Mouse (Mus musculus) MEL (cell line): Measurements from ENCODE around the gene Svs2. TPM values are rescaled to one million over a fixed set of nuclear protein-coding genes. Genes with fewer than 3 reads are reported as not detected.

Experiments
- DNase-seq: peaks from one replicate; pipeline ENCODE4 v3.0.0; 2011; ENCODE audit warnings: low read depth, low spot score
- H3K27ac ChIP-seq: 2 replicates; pipeline ENCODE4 v1.5.1; 2012; ENCODE audit warnings: low read depth, mild to moderate bottlenecking, control low read depth, low read length, moderate library complexity; ENCODE audit not compliant: control insufficient read depth
- H3K27me3 ChIP-seq, 2 experiments: fragments of 150-350 bp in 1 of 2; sonication (generic) in 1 of 2; 2 replicates each; pipeline ENCODE4 v1.6.1; 2012; ENCODE audit warnings: low read length in 2 of 2, mild to moderate bottlenecking in 2 of 2, improper control_type of control experiment in 1 of 2, moderate library complexity in 1 of 2; ENCODE audit not compliant: insufficient read depth in 2 of 2, control insufficient read depth in 1 of 2
- H3K36me3 ChIP-seq, 2 experiments: 2 replicates each; pipeline ENCODE4 v1.6.1; 2012 to 2014; ENCODE audit warnings: low read length in 2 of 2, improper control_type of control experiment in 1 of 2, inconsistent platforms in 1 of 2, mild to moderate bottlenecking in 1 of 2; ENCODE audit not compliant: insufficient read depth in 2 of 2, control insufficient read depth in 1 of 2
- H3K4me1 ChIP-seq, 2 experiments: fragments of 150-350 bp in 1 of 2; sonication (generic) in 1 of 2; 2 replicates each; pipeline ENCODE4 v1.6.1; 2012; ENCODE audit warnings: low read length in 2 of 2, improper control_type of control experiment in 1 of 2, mild to moderate bottlenecking in 1 of 2; ENCODE audit not compliant: insufficient read depth in 2 of 2, control insufficient read depth in 1 of 2
- H3K4me3 ChIP-seq, 2 experiments: fragments of 150-350 bp in 1 of 2; sonication (generic) in 1 of 2; 2 replicates each; pipeline ENCODE4 v1.5.1; 2012; ENCODE audit warnings: low read depth in 2 of 2, low read length in 2 of 2, mild to moderate bottlenecking in 2 of 2, moderate library complexity in 2 of 2, control low read depth in 1 of 2, improper control_type of control experiment in 1 of 2; ENCODE audit not compliant: control insufficient read depth in 1 of 2, insufficient read depth in 1 of 2
- H3K79me2 ChIP-seq: 2 replicates; pipeline ENCODE4 v1.6.1; 2012; ENCODE audit warnings: mild to moderate bottlenecking, low read length, moderate library complexity; ENCODE audit not compliant: control insufficient read depth, poor library complexity, insufficient read depth
- H3K9ac ChIP-seq: 2 replicates; pipeline ENCODE4 v1.6.1; 2012; ENCODE audit warnings: low read depth, mild to moderate bottlenecking, control low read depth, low read length, moderate library complexity; ENCODE audit not compliant: control insufficient read depth, poor library complexity, severe bottlenecking
- H3K9me3 ChIP-seq: fragments of 150-350 bp; sonication (generic); replicated peaks from 2 replicates; pipeline ENCODE4 v1.6.1; 2012; ENCODE audit warnings: mild to moderate bottlenecking, low read length, improper control_type of control experiment, moderate library complexity; ENCODE audit not compliant: insufficient read depth
- BHLHE40 ChIP-seq: IDR thresholded peaks from 2 replicates; pipeline ENCODE4 v1.6.1; 2012; ENCODE audit warnings: low read depth, mild to moderate bottlenecking, inconsistent platforms, low read length, improper control_type of control experiment, borderline replicate concordance
- CTCF ChIP-seq, 3 experiments: IDR thresholded peaks in 2 of 3; conservative IDR thresholded peaks in 1 of 3; 2 replicates each; pipeline ENCODE4 v1.5.1; 2011 to 2012; ENCODE audit warnings: low read length in 3 of 3, low read depth in 2 of 3, mild to moderate bottlenecking in 2 of 3, improper control_type of control experiment in 1 of 3, inconsistent platforms in 1 of 3, mixed read lengths in 1 of 3, moderate library complexity in 1 of 3; ENCODE audit not compliant: control insufficient read depth in 1 of 3, insufficient read depth in 1 of 3, poor library complexity in 1 of 3, severe bottlenecking in 1 of 3
- E2F4 ChIP-seq: IDR thresholded peaks from 2 replicates; pipeline ENCODE4 v1.6.1; 2011; ENCODE audit warnings: low read depth, low read length, improper control_type of control experiment, borderline replicate concordance
- ETS1 ChIP-seq: IDR thresholded peaks from 2 replicates; pipeline ENCODE4 v1.6.1; 2012; ENCODE audit warnings: low read depth, mild to moderate bottlenecking, inconsistent platforms, low read length, improper control_type of control experiment, moderate library complexity
- GATA1 ChIP-seq: IDR thresholded peaks from 2 replicates; pipeline ENCODE4 v1.6.1; 2011; ENCODE audit warnings: low read depth, low read length, improper control_type of control experiment
- HCFC1 ChIP-seq: IDR thresholded peaks from 2 replicates; pipeline ENCODE4 v1.6.1; 2012; ENCODE audit warnings: low read depth, mild to moderate bottlenecking, inconsistent platforms, low read length, improper control_type of control experiment, moderate library complexity
- JUND ChIP-seq: IDR thresholded peaks from 2 replicates; pipeline ENCODE4 v1.6.1; 2011; ENCODE audit warnings: low read depth, mild to moderate bottlenecking, improper control_type of control experiment, low read length
- KAT2A ChIP-seq: conservative IDR thresholded peaks from 2 replicates; pipeline ENCODE4 v1.6.1; 2012; ENCODE audit warnings: low read depth, low read length, improper control_type of control experiment, inconsistent platforms
- MAFK ChIP-seq: IDR thresholded peaks from 2 replicates; pipeline ENCODE4 v1.6.1; 2011; ENCODE audit warnings: low read depth, mild to moderate bottlenecking, low read length, improper control_type of control experiment, borderline replicate concordance
- MAX ChIP-seq: IDR thresholded peaks from 2 replicates; pipeline ENCODE4 v1.6.1; 2011; ENCODE audit warnings: low read length, improper control_type of control experiment
- MAZ ChIP-seq: IDR thresholded peaks from 2 replicates; pipeline ENCODE4 v1.6.1; 2012; ENCODE audit warnings: low read depth, mild to moderate bottlenecking, inconsistent platforms, low read length, improper control_type of control experiment
- MXI1 ChIP-seq: IDR thresholded peaks from 2 replicates; pipeline ENCODE4 v1.6.1; 2011; ENCODE audit warnings: mild to moderate bottlenecking, low read depth, low read length, improper control_type of control experiment
- MYC ChIP-seq: IDR thresholded peaks from 2 replicates; pipeline ENCODE4 v1.6.1; 2011; ENCODE audit warnings: low read depth, mild to moderate bottlenecking, low read length, improper control_type of control experiment, moderate library complexity
- NRF1 ChIP-seq: IDR thresholded peaks from 2 replicates; pipeline ENCODE4 v1.6.1; 2014; ENCODE audit warnings: low read depth, mild to moderate bottlenecking, inconsistent platforms, low read length, improper control_type of control experiment, moderate library complexity; ENCODE audit not compliant: poor library complexity, insufficient read depth, severe bottlenecking
- POLR2AphosphoS2 ChIP-seq: IDR thresholded peaks from 2 replicates; pipeline ENCODE4 v1.6.1; 2011; ENCODE audit warnings: low read length, improper control_type of control experiment
- POLR2AphosphoS5 ChIP-seq: IDR thresholded peaks from 2 replicates; pipeline ENCODE4 v1.6.1; 2012; ENCODE audit warnings: low read depth, borderline replicate concordance, mild to moderate bottlenecking, inconsistent platforms, low read length, moderate library complexity, mixed read lengths
- RAD21 ChIP-seq: IDR thresholded peaks from 2 replicates; pipeline ENCODE4 v1.6.1; 2011; ENCODE audit warnings: mild to moderate bottlenecking, low read depth, low read length, improper control_type of control experiment
- RCOR1 ChIP-seq: IDR thresholded peaks from 2 replicates; pipeline ENCODE4 v1.6.1; 2012; ENCODE audit warnings: low read depth, mild to moderate bottlenecking, inconsistent platforms, low read length, improper control_type of control experiment
- SIN3A ChIP-seq: IDR thresholded peaks from 2 replicates; pipeline ENCODE4 v1.6.1; 2012; ENCODE audit warnings: low read length, improper control_type of control experiment, inconsistent platforms
- SMC3 ChIP-seq: IDR thresholded peaks from 2 replicates; pipeline ENCODE4 v1.6.1; 2011; ENCODE audit warnings: low read depth, low read length, improper control_type of control experiment
- TAL1 ChIP-seq: IDR thresholded peaks from 2 replicates; pipeline ENCODE4 v1.6.1; 2012; ENCODE audit warnings: mild to moderate bottlenecking, inconsistent platforms, low read length, moderate library complexity, mixed read lengths
- TBP ChIP-seq: IDR thresholded peaks from 2 replicates; pipeline ENCODE4 v1.8.0; 2011; ENCODE audit warnings: low read depth, low read length, improper control_type of control experiment
- TCF12 ChIP-seq: IDR thresholded peaks from 2 replicates; pipeline ENCODE4 v1.6.1; 2014; ENCODE audit warnings: low read depth, mild to moderate bottlenecking, inconsistent platforms, low read length, improper control_type of control experiment, moderate library complexity
- UBTF ChIP-seq: IDR thresholded peaks from 2 replicates; pipeline ENCODE4 v1.6.1; 2012; ENCODE audit warnings: low read depth, mild to moderate bottlenecking, inconsistent platforms, low read length, improper control_type of control experiment, moderate library complexity, borderline replicate concordance; ENCODE audit not compliant: insufficient read depth
- USF1 ChIP-seq: IDR thresholded peaks from 2 replicates; pipeline ENCODE4 v1.6.1; 2014; ENCODE audit warnings: low read depth, mild to moderate bottlenecking, inconsistent platforms, low read length, improper control_type of control experiment, moderate library complexity
- ZC3H11A ChIP-seq: IDR thresholded peaks from 2 replicates; pipeline ENCODE4 v1.6.1; 2012; ENCODE audit warnings: low read depth, mild to moderate bottlenecking, inconsistent platforms, low read length, improper control_type of control experiment
- ZKSCAN1 ChIP-seq: IDR thresholded peaks from 2 replicates; pipeline ENCODE4 v1.6.1; 2012; ENCODE audit warnings: low read depth, mild to moderate bottlenecking, inconsistent platforms, low read length, improper control_type of control experiment, moderate library complexity
- ZMIZ1 ChIP-seq: IDR thresholded peaks from 2 replicates; pipeline ENCODE4 v1.6.1; 2012; ENCODE audit warnings: low read depth, mild to moderate bottlenecking, inconsistent platforms, low read length, improper control_type of control experiment, moderate library complexity
- ZNF384 ChIP-seq: IDR thresholded peaks from 2 replicates; pipeline ENCODE4 v1.6.1; 2012; ENCODE audit warnings: low read depth, mild to moderate bottlenecking, inconsistent platforms, low read length, improper control_type of control experiment
- polyA plus RNA-seq, 2 experiments: library from polyadenylated mRNA; stranded (reverse) in 1 of 2; unstranded in 1 of 2; fragments of >175 nt in 1 of 2; fragments of >200 nt in 1 of 2; gene quantifications; 2 replicates each; pipeline versions ENCODE4 v1.2.1 to v1.2.4; 2012; ENCODE audit warnings: low replicate concordance in 2 of 2, low read depth in 1 of 2; ENCODE audit not compliant: insufficient read length in 2 of 2, insufficient read depth in 1 of 2, missing spikeins in 1 of 2
- total RNA-seq: library from RNA; depleted of rRNA; stranded (reverse); fragments of 300-350 nt; gene quantifications from 2 replicates; pipeline ENCODE4 v1.2.3, GENCODE M21; 2012

The Svs2 gene
- total and polyA plus RNA-seq, 3 experiments: not detected

DNA sequence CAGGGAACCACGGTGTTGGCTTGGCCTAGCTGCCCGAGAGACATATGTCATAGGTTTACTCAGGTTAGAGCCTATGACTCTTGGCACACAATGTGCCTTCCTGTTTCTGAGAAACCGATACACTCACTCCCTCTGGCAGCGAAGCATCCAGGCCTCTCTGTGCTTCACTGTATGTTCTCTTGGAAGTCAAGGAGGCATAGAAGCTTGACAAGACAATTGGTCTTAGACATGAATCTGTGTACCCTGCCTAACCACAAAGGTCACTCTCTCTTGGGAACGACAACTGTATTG, 41.6 kb downstream of the Svs2 start:
- Histone ChIP-seq H3K4me1 (no peaks in the 10 kb centered on the region), H3K27me3 (peaks cover 8 to 13% of the 10 kb centered on the region in 2 experiments), H3K27ac (no peak overlapping the region), H3K79me2 (no peaks in the 10 kb centered on the region), H3K36me3 (no peaks in the 10 kb centered on the region), H3K9ac (no peak overlapping the region), H3K4me3 (no peak overlapping the region), H3K9me3 (no peaks in the 10 kb centered on the region)
- DNase-seq: no peak
- TF ChIP-seq KAT2A: no peak
- TF ChIP-seq BHLHE40: no peak
- TF ChIP-seq MYC: no peak
- TF ChIP-seq GATA1: no peak
- TF ChIP-seq POLR2AphosphoS5: no peak
- no peak for TF ChIP-seq HCFC1
- no peak for TF ChIP-seq MXI1
- TF ChIP-seq JUND: no peak
- TF ChIP-seq SMC3: no peak
- no peak for TF ChIP-seq RAD21
- TF ChIP-seq TCF12: no peak
- no peak for TF ChIP-seq TBP
- TF ChIP-seq ETS1: no peak
- TF ChIP-seq ZKSCAN1: no peak
- no peak for TF ChIP-seq RCOR1
- no peak for TF ChIP-seq MAX
- TF ChIP-seq CTCF (IDR thresholded peaks at IDR 0.05 in 2 of 3, conservative IDR thresholded peaks at IDR 0.05 in 1 of 3; ENCODE audit: control insufficient read depth in 1 of 3, insufficient read depth in 1 of 3, low read depth in 2 of 3, low read length in 3 of 3, poor library complexity in 1 of 3, severe bottlenecking in 1 of 3): no peak
- no peak for TF ChIP-seq POLR2AphosphoS2
- TF ChIP-seq UBTF: no peak

DNA sequence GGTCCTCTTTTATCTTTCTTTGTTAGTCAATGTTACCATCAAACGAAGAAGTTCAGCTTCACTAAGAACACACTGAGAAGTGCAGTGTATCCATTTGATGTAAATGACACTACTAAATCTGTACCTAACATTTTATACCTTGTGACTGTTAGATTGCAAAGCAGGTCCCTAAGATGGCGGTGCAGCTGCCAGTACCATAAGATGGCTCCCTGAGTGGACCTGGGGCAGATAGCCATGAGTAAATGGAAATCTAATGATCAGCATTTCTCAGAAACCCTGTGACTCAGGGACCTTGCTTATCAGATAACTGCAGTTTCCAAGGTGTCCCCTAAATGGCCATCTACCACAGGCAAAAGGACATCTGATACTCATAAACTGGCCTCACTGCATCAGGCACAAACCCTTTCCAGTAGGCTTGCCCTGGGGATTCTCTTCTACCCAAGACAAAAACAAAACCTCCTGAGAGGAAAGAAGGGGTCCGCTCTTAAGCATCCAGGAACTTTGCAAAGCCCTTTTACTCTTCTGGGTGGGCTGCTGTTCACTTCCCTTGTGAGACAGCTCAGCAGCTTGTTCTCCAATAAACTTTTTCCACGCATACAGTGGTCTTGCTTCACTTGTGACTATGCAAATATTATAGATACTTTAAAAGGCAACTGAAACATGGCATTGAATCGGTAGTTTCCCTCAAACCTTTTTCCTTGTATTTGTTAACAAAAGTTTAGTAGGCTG, 42.1 kb downstream of the Svs2 start:
- H3K27ac ChIP-seq: no peak overlapping the region
- TF ChIP-seq ZC3H11A: no peak
- no peak for TF ChIP-seq JUND
- TF ChIP-seq TCF12: no peak
- no peak for TF ChIP-seq MAZ
- no peak for TF ChIP-seq POLR2AphosphoS2
- TF ChIP-seq ZNF384: no peak
- no peak for TF ChIP-seq SIN3A
- no peak for TF ChIP-seq CTCF (IDR thresholded peaks at IDR 0.05 in 2 of 3, conservative IDR thresholded peaks at IDR 0.05 in 1 of 3; ENCODE audit: control insufficient read depth in 1 of 3, insufficient read depth in 1 of 3, low read depth in 2 of 3, low read length in 3 of 3, poor library complexity in 1 of 3, severe bottlenecking in 1 of 3)
- TF ChIP-seq RAD21: no peak
- TF ChIP-seq ZKSCAN1: no peak
- no peak for TF ChIP-seq ZMIZ1
- TF ChIP-seq TBP: no peak
- TF ChIP-seq TAL1: no peak
- no peak for TF ChIP-seq NRF1
- no peak for TF ChIP-seq E2F4
- TF ChIP-seq MAFK: no peak
- TF ChIP-seq USF1: no peak
- TF ChIP-seq, all 39 proteins: peak for 0
- Histone ChIP-seq H3K4me1 (no peaks in the 10 kb centered on the region), H3K4me3 (no peak overlapping the region), H3K79me2 (no peaks in the 10 kb centered on the region), H3K36me3 (no peaks in the 10 kb centered on the region), H3K9ac (no peak overlapping the region), H3K27me3 (peaks cover 8 to 13% of the 10 kb centered on the region in 2 experiments), H3K9me3 (no peaks in the 10 kb centered on the region)
- no peak for DNase-seq
